Mouse (Mus musculus) midbrain, embryonic 13.5 days (tissue): ENCODE measurements around the gene Akap1. TPM values are rescaled to one million over a fixed set of nuclear protein-coding genes. Genes with fewer than 3 reads are reported as not detected.
A peak's percentile ranks its signal among the peaks of the same experiment; 100 is the strongest.
"Not testable (repeated sequence)": the region's sequence is repeated elsewhere in the genome, so short reads cannot be mapped to it uniquely, and the experiment has no call there.

Experiments
- ATAC-seq: fragments of 200-750 bp; cut with Nextera tagmentation; 2 replicates; pipeline ENCODE4 v1.8.0; 2017; ENCODE audit warnings: mild to moderate bottlenecking, moderate TSS enrichment, moderate library complexity
- H3K27ac ChIP-seq: fragments of 300-500 bp; sonication (generic); 2 replicates; pipeline ENCODE4 v1.5.1; 2015; ENCODE audit warnings: inconsistent platforms, mild to moderate bottlenecking, moderate library complexity
- H3K27me3 ChIP-seq: fragments of 300-500 bp; sonication (generic); 2 replicates; pipeline ENCODE4 v1.6.1; 2015; ENCODE audit warnings: mild to moderate bottlenecking, inconsistent platforms
- H3K36me3 ChIP-seq: fragments of 300-500 bp; sonication (generic); 2 replicates; pipeline ENCODE4 v1.6.1; 2015; ENCODE audit warnings: mild to moderate bottlenecking, inconsistent platforms
- H3K4me1 ChIP-seq: fragments of 300-500 bp; sonication (generic); replicated peaks from 2 replicates; pipeline ENCODE4 v1.6.1; 2015; ENCODE audit warnings: inconsistent platforms
- H3K4me2 ChIP-seq: fragments of 300-500 bp; sonication (generic); replicated peaks from 2 replicates; pipeline ENCODE4 v1.6.1; 2015; ENCODE audit warnings: moderate library complexity, mild to moderate bottlenecking, inconsistent platforms
- H3K4me3 ChIP-seq: fragments of 300-500 bp; sonication (generic); replicated peaks from 2 replicates; pipeline ENCODE4 v1.5.1; 2015; ENCODE audit warnings: mild to moderate bottlenecking, inconsistent platforms
- H3K9ac ChIP-seq: fragments of 300-500 bp; sonication (generic); replicated peaks from 2 replicates; pipeline ENCODE4 v1.6.1; 2015; ENCODE audit warnings: mild to moderate bottlenecking, inconsistent platforms
- H3K9me3 ChIP-seq: fragments of 300-500 bp; sonication (generic); 2 replicates; pipeline ENCODE4 v1.6.1; 2016; ENCODE audit warnings: mild to moderate bottlenecking, inconsistent platforms
- WGBS: fragments of 180-500 bp; shearing (Covaris S2); methylation state at CpG from one replicate; pipeline ENCODE4 v1.1.7; 2015; 5-methylcytosine and 5-hydroxymethylcytosine counted together
- polyA plus RNA-seq: library from polyadenylated mRNA; unstranded; fragments of >200 nt; fragmentation: Nextera tagmentation; extraction: Ambion mirVana; gene quantifications from 2 replicates; pipeline ENCODE4 v1.2.1, GENCODE M21; 2015

Gene Akap1
- polyA plus RNA-seq, 1 experiment from 2014 or later, result 25.3 TPM

DNA sequence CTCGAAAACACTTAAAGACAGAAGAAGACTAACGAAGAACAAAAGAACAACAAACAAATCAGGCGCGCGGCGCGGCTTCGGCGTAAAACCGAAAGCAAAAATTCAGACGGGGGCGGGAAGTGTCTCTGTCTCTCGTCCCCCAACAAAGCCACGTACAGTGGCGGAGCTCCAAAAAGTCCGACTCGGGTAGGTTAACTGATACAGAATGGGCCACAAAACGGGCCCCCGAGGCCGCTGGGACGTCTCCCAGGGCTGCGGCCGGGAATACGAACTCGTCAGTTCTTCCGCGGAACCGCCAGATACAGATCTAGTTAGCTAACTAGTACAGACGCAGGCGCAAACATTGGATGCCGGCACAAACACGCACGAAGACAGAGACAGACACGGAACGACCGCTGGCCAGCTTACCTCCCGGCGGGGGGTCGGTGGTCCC, 31.4 kb upstream of the Akap1 start:
- Histone ChIP-seq H3K27me3 (peaks cover 11% of the 10 kb centered on the region; the same call in 1 of the 2 replicates), H3K4me2 (peak overlapping the region; percentile 34), H3K4me3 (peak overlapping the region; percentile 25)
- 44% methylated on average over 25 of the region's 39 CpGs for WGBS
- H3K36me3 ChIP-seq, H3K27ac ChIP-seq, H3K9ac ChIP-seq, ATAC-seq, H3K9me3 ChIP-seq, H3K4me1 ChIP-seq: not testable (repeated sequence)

DNA sequence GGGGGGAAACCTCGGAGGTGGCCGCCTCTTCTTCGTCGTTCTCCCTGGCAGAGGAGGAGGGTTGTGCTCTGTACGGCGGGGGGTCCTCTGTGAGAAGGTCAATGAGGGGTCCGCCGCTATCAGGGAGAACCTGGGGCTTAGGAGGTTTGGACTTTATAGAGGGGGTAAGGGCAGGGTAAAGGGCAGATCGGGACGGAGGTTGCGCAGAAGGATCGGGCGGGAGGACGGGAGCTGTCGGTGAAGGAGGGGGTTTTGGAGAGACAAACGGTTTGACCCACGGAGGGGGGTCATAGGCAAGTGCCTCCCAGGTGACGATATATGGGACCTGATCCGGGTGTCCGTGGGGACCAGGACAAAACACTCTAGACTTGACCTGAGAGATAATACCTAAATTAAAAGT, 30.8 kb upstream of the Akap1 start:
- not testable (repeated sequence) for H3K27ac ChIP-seq, H3K9ac ChIP-seq, H3K4me1 ChIP-seq, H3K4me3 ChIP-seq, ATAC-seq, H3K9me3 ChIP-seq, H3K36me3 ChIP-seq, H3K4me2 ChIP-seq
- WGBS, result 70% methylated on average over 11 of the region's 20 CpGs
- H3K27me3 ChIP-seq, result peaks cover 11% of the 10 kb centered on the region; the same call in 1 of the 2 replicates

GRCm38 (mm10) chr11:88894279-88894678, 29.9 kb upstream of the Akap1 start:
- H3K27ac ChIP-seq, H3K9me3 ChIP-seq, H3K4me3 ChIP-seq, ATAC-seq, H3K36me3 ChIP-seq, H3K4me2 ChIP-seq, H3K4me1 ChIP-seq, H3K9ac ChIP-seq: not testable (repeated sequence)
- 95% methylated on average over 8 of the region's 14 CpGs for WGBS
- H3K27me3 ChIP-seq, result peaks cover 11% of the 10 kb centered on the region; the same call in 1 of the 2 replicates

- not testable (repeated sequence) for H3K9me3 ChIP-seq, H3K9ac ChIP-seq, H3K36me3 ChIP-seq, ATAC-seq, H3K4me3 ChIP-seq, H3K4me2 ChIP-seq, H3K4me1 ChIP-seq, H3K27ac ChIP-seq
- WGBS, result no CpG with 5 or more reads among the region's 8 CpGs
- peaks cover 11% of the 10 kb centered on the region; the same call in 1 of the 2 replicates for H3K27me3 ChIP-seq
Observed at GRCm38 (mm10) chr11:88893501-88893900, 29.1 kb upstream of the Akap1 start.

DNA sequence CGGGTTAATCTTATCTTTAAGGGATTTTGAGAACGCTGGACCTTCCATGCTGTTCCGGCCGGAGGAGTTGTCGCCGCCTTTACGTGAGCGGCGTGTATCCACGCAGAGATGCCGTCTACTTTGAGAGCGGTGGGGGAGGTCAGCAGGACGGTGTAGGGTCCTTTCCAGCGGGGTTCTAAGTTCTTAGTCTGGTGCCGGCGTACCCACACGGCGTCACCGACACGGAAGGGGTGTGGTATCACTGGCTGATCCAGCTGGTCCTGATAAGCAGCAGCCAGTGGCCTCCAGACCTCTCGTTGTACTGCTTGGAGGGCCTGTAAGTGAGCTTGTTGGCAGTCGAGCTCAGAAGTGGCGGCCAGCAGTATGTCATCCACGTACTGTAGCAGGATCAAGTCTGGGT, 28.4 kb upstream of the Akap1 start:
- ATAC-seq, H3K9ac ChIP-seq, H3K9me3 ChIP-seq, H3K27me3 ChIP-seq, H3K4me1 ChIP-seq, H3K36me3 ChIP-seq, H3K4me2 ChIP-seq, H3K27ac ChIP-seq, H3K4me3 ChIP-seq: not testable (repeated sequence)
- 98% methylated on average over 23 of the region's 24 CpGs for WGBS

- H3K36me3 ChIP-seq, H3K9ac ChIP-seq, H3K4me3 ChIP-seq, H3K4me2 ChIP-seq, ATAC-seq, H3K9me3 ChIP-seq, H3K27me3 ChIP-seq, H3K27ac ChIP-seq, H3K4me1 ChIP-seq: not testable (repeated sequence)
- WGBS, result 96% methylated on average over 17 of the region's 24 CpGs
Observed at GRCm38 (mm10) chr11:88891921-88892561, 27.7 kb upstream of the Akap1 start.

DNA sequence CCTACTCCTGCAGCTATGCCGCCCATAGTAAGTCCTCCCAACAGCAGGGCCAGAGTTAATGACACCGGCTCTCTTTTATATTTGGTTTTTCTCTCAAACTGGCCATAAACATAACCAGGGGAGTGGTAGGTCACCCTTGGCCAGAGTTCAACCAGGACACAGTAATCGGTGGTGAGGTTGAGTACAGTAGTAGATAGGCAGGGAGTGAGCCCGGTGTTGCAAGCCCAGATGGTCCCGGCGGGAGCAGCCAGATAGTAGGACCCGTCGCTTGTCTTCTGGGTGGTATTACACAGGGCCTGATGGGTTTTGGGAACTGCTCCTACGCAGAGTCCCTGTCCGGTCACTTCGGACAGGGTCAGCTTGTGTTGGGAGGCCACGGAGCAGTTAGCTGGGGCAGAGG, 27.1 kb upstream of the Akap1 start:
- H3K9ac ChIP-seq, H3K4me3 ChIP-seq, H3K27me3 ChIP-seq, H3K36me3 ChIP-seq, H3K4me2 ChIP-seq, H3K27ac ChIP-seq, H3K9me3 ChIP-seq, H3K4me1 ChIP-seq, ATAC-seq: not testable (repeated sequence)
- 98% methylated on average over 9 of the region's 12 CpGs for WGBS

- not testable (repeated sequence) for H3K27ac ChIP-seq, H3K36me3 ChIP-seq, H3K4me3 ChIP-seq, H3K9me3 ChIP-seq, ATAC-seq, H3K4me1 ChIP-seq, H3K4me2 ChIP-seq, H3K9ac ChIP-seq, H3K27me3 ChIP-seq
- 94% methylated on average over 8 of the region's 11 CpGs for WGBS
Observed at GRCm38 (mm10) chr11:88890904-88891303, 26.5 kb upstream of the Akap1 start.

- Histone ChIP-seq H3K4me1 (no peaks in the 10 kb centered on the region), H3K36me3 (no peaks in the 10 kb centered on the region), H3K4me2 (no peak overlapping the region), H3K27me3 (no peaks in the 10 kb centered on the region), H3K9me3 (no peaks in the 10 kb centered on the region), H3K4me3 (no peak overlapping the region), H3K9ac (no peak overlapping the region), H3K27ac (no peak overlapping the region)
- ATAC-seq, result no peak
- WGBS, result 84% methylated on average over 2 of the region's 2 CpGs
Observed at GRCm38 (mm10) chr11:88888996-88889395, 24.6 kb upstream of the Akap1 start.

GRCm38 (mm10) chr11:88884376-88885065, 20.1 kb upstream of the Akap1 start:
- no peaks in the 10 kb centered on the region for H3K4me1 ChIP-seq
- no peaks in the 10 kb centered on the region for H3K36me3 ChIP-seq
- H3K4me3 ChIP-seq, result no peak overlapping the region
- 0 out of 2 replicates have a peak overlapping the region, but pooled peaks have one; percentile 5 for H3K9ac ChIP-seq
- H3K4me2 ChIP-seq, result no peak overlapping the region
- H3K27me3 ChIP-seq, result no peaks in the 10 kb centered on the region
- WGBS, result 69% methylated on average over 8 of the region's 8 CpGs
- no peak for ATAC-seq
- H3K9me3 ChIP-seq, result no peaks in the 10 kb centered on the region
- no peak overlapping the region for H3K27ac ChIP-seq

- 93% methylated on average over 12 of the region's 12 CpGs for WGBS
- Histone ChIP-seq H3K27ac (no peak overlapping the region), H3K4me3 (no peak overlapping the region), H3K9ac (no peak overlapping the region), H3K4me2 (no peak overlapping the region), H3K4me1 (peaks cover 8% of the 10 kb centered on the region), H3K9me3 (no peaks in the 10 kb centered on the region), H3K27me3 (peaks cover 4% of the 10 kb centered on the region; the same call in 1 of the 2 replicates), H3K36me3 (no peaks in the 10 kb centered on the region)
- ATAC-seq, result no peak
Observed at GRCm38 (mm10) chr11:88878011-88878410, 13.6 kb upstream of the Akap1 start.

DNA sequence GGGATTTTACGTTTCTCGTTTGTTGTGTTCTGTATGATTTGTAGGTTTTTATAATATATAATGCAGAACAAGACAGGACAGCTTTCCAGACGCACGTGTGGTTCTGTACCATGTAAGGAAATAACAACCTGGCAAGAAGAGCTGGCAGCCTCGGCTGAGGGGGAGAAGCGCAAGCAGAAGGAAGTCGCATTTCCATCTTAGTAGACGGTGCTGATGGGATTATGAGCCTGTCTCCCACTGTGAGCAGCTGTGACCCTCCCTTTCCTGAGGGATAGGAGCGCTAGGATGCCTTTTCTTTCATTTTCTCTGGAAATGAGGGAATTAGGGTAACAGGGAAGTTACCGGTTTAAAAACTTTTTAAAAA, 9.3 kb upstream of the Akap1 start:
- Histone ChIP-seq H3K9me3 (no peaks in the 10 kb centered on the region), H3K36me3 (no peaks in the 10 kb centered on the region), H3K27ac (no peak overlapping the region), H3K27me3 (peaks cover 15% of the 10 kb centered on the region), H3K4me3 (peak overlapping the region; percentile 33), H3K9ac (peak overlapping the region; percentile 50; the same call in 1 of the 2 replicates), H3K4me2 (peak overlapping the region; percentile 61), H3K4me1 (peaks cover 9% of the 10 kb centered on the region)
- ATAC-seq, result no peak
- 3% methylated on average over 10 of the region's 10 CpGs for WGBS
